Mouse (Mus musculus): ENCODE measurements around the gene Rnase10. TPM values are rescaled to one million over a fixed set of nuclear protein-coding genes. Genes with fewer than 3 reads are reported as not detected.

Rnase10 gene
- polyA plus RNA-seq, 1 experiment from 2014 or later = not detected

DNA sequence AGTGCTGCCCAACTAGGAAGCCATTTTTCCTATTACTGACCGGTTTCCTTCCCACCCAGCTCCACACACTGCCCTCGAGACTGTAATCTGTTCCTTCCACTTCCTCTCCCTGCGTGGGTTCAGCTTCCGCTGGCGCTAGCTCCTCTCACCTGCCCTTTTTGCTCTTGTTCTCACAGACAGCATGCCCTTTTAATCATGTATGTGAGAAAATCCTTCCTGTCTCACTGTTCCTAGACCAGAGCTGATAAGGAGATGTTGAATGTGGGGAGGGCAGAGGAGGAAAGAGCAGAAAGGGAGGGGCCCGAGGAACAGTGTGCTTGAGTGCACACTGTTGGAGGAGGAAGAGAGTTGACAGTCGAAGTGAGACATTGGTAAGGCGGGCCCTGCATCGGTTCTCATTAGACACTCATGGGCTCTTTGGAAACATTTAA lies 49.9 kb downstream of the Rnase10 start, which contains the start of gene Rnase12:
Gene Rnase12 (minus strand): TSS at position 261 of the 431 bp plus-strand sequence.
- no peaks in the 10 kb centered on the region for H3K27me3 ChIP-seq (ENCODE audit: insufficient read depth, low read length)
- no peaks in the 10 kb centered on the region for H3K9me3 ChIP-seq (ENCODE audit: low read length)
- no peak for DNase-seq
- no peaks in the 10 kb centered on the region for H3K36me3 ChIP-seq (replicated peaks; ENCODE audit: insufficient read depth, low read length)
- ATAC-seq = peak; percentile 66
- H3K4me1 ChIP-seq (ENCODE audit: insufficient read depth) = peaks cover 10% of the 10 kb centered on the region
- no peak within 1 kb of the TSS; the same call in 1 of the 2 replicates for H3K4me3 ChIP-seq (ENCODE audit: low read depth, low read length)
- H3K9ac ChIP-seq (replicated peaks) = no peak within 1 kb of the TSS
- H3K4me2 ChIP-seq (ENCODE audit: low read depth, low read length) = peak within 1 kb of the TSS; percentile 43
- 14% methylated on average over 9 of the region's 9 CpGs for WGBS (ENCODE audit: insufficient replicate concordance)
- H3K27ac ChIP-seq (ENCODE audit: low read depth) = 0 out of 2 replicates have a peak within 1 kb of the TSS, but pooled peaks have one; percentile 19
- no peak for TF ChIP-seq CTCF (IDR thresholded peaks at IDR 0.05; ENCODE audit: low read depth)
- peak; percentile 35; the same call in 1 of the 2 replicates for TF ChIP-seq EP300 (IDR thresholded peaks at IDR 0.05; ENCODE audit: low read depth)

Other genes starting within 250 kb of the Rnase10 start
- 15.9 and 17.7 TPM in 2 replicates for gene Ttc5, start 222.2 kb upstream of the Rnase10 start, polyA plus RNA-seq (2015; fragmentation: Nextera tagmentation; extraction: Ambion mirVana)
- gene Ccnb1ip1, start 200.0 kb upstream of the Rnase10 start, polyA plus RNA-seq (2015; fragmentation: Nextera tagmentation; extraction: Ambion mirVana) = not detected in 2 replicates
- 19.1 and 22.5 TPM in 2 replicates for gene Parp2, start 199.9 kb upstream of the Rnase10 start, polyA plus RNA-seq (2015; fragmentation: Nextera tagmentation; extraction: Ambion mirVana)
- 6.2 and 6.6 TPM in 2 replicates for gene Tep1, start 137.2 kb upstream of the Rnase10 start, polyA plus RNA-seq (2015; fragmentation: Nextera tagmentation; extraction: Ambion mirVana)
- gene Klhl33, start 110.2 kb upstream of the Rnase10 start, polyA plus RNA-seq (2015; fragmentation: Nextera tagmentation; extraction: Ambion mirVana) = 0.13 and 0.20 TPM in 2 replicates
- 38.5 and 39.5 TPM in 2 replicates for gene Osgep, start 82.9 kb upstream of the Rnase10 start, polyA plus RNA-seq (2015; fragmentation: Nextera tagmentation; extraction: Ambion mirVana)
- gene Apex1, start 82.8 kb upstream of the Rnase10 start, polyA plus RNA-seq (2015; fragmentation: Nextera tagmentation; extraction: Ambion mirVana) = 58.0 and 60.1 TPM in 2 replicates
- gene Pip4p1, start 76.9 kb upstream of the Rnase10 start, polyA plus RNA-seq (2015; fragmentation: Nextera tagmentation; extraction: Ambion mirVana) = 23.6 and 24.2 TPM in 2 replicates
- gene Pnp, start 76.7 kb upstream of the Rnase10 start, polyA plus RNA-seq (2015; fragmentation: Nextera tagmentation; extraction: Ambion mirVana) = 66.4 and 70.4 TPM in 2 replicates
- gene Gm49342, start 63.2 kb upstream of the Rnase10 start, polyA plus RNA-seq (2015; fragmentation: Nextera tagmentation; extraction: Ambion mirVana) = not detected in 2 replicates
- 7.1 and 7.3 TPM in 2 replicates for gene Pnp2, start 51.8 kb upstream of the Rnase10 start, polyA plus RNA-seq (2015; fragmentation: Nextera tagmentation; extraction: Ambion mirVana)
- not detected in 2 replicates for gene Rnase9, start 34.1 kb downstream of the Rnase10 start, polyA plus RNA-seq (2015; fragmentation: Nextera tagmentation; extraction: Ambion mirVana)
- not detected in 2 replicates for gene Rnase11, start 42.4 kb downstream of the Rnase10 start, polyA plus RNA-seq (2015; fragmentation: Nextera tagmentation; extraction: Ambion mirVana)
- 1.3 and 1.6 TPM in 2 replicates for gene Rnase12, start 49.9 kb downstream of the Rnase10 start, polyA plus RNA-seq (2015; fragmentation: Nextera tagmentation; extraction: Ambion mirVana)
- not detected in 2 replicates for gene Olfr750, start 66.7 kb downstream of the Rnase10 start, polyA plus RNA-seq (2015; fragmentation: Nextera tagmentation; extraction: Ambion mirVana)
- 221 and 337 TPM in 2 replicates for gene Rnase4, start 83.3 kb downstream of the Rnase10 start, polyA plus RNA-seq (2015; fragmentation: Nextera tagmentation; extraction: Ambion mirVana)
- 85.3 and 131 TPM in 2 replicates for gene Ang, start 83.4 kb downstream of the Rnase10 start, polyA plus RNA-seq (2015; fragmentation: Nextera tagmentation; extraction: Ambion mirVana)
- 0.07 TPM in 2 replicates for gene Eddm3b, start 106.7 kb downstream of the Rnase10 start, polyA plus RNA-seq (2015; fragmentation: Nextera tagmentation; extraction: Ambion mirVana)
- 6.3 and 7.5 TPM in 2 replicates for gene Rnase6, start 116.2 kb downstream of the Rnase10 start, polyA plus RNA-seq (2015; fragmentation: Nextera tagmentation; extraction: Ambion mirVana)
- gene Rnase1, start 139.0 kb downstream of the Rnase10 start, polyA plus RNA-seq (2015; fragmentation: Nextera tagmentation; extraction: Ambion mirVana) = 0.11 and 2.1 TPM in 2 replicates
- not detected in 2 replicates for gene Rnase2b, start 154.5 kb downstream of the Rnase10 start, polyA plus RNA-seq (2015; fragmentation: Nextera tagmentation; extraction: Ambion mirVana)
- gene Ang2, start 191.4 kb downstream of the Rnase10 start, polyA plus RNA-seq (2015; fragmentation: Nextera tagmentation; extraction: Ambion mirVana) = not detected in 2 replicates
- not detected in 2 replicates for gene Ear14, start 195.6 kb downstream of the Rnase10 start, polyA plus RNA-seq (2015; fragmentation: Nextera tagmentation; extraction: Ambion mirVana)
- not detected in 2 replicates for gene Rnase2a, start 248.4 kb downstream of the Rnase10 start, polyA plus RNA-seq (2015; fragmentation: Nextera tagmentation; extraction: Ambion mirVana)

All from liver, postnatal 0 days (tissue).